Mouse (Mus musculus): ENCODE data around the gene Ap4b1. TPM values are rescaled to one million over a fixed set of nuclear protein-coding genes. Genes with fewer than 3 reads are reported as not detected.
"Not testable (repeated sequence)": the region's sequence is repeated elsewhere in the genome, so short reads cannot be mapped to it uniquely, and the experiment has no call there.

The Ap4b1 gene
- total RNA-seq (2021): 10 to 100 TPM; 13.4 to 15.5 TPM
- long read RNA-seq, experiment 1, transcript Ap4b1-201 (10 exons, 2,799 nt): major isoform, 10 of 13 reads
- long read RNA-seq, experiment 1, partial matches to known transcripts: 0 of 13 reads
- long read RNA-seq, experiment 1, other reads (novel, unspliced or antisense): 3 of 13 reads
- long read RNA-seq, experiment 2, transcript Ap4b1-201 (10 exons, 2,799 nt): major isoform, 26 of 40 reads
- long read RNA-seq, experiment 2, partial matches to known transcripts: 4 of 40 reads
- long read RNA-seq, experiment 2, other reads (novel, unspliced or antisense): 6 of 40 reads

- peak; percentile 88 to 90 for DNase-seq (ENCODE audit: low spot score in 2 of 2)
These were observed at the start of gene Ap4b1, which contains the start of the genes Dclre1b and Gm43064 for GRCm38 (mm10) chr3:103808891-103809798. TSS of gene Ap4b1 (plus strand) at chr3:103809520. TSS of gene Dclre1b (minus strand) at chr3:103809444. TSS of gene Gm43064 (plus strand) at chr3:103809573.

DNA sequence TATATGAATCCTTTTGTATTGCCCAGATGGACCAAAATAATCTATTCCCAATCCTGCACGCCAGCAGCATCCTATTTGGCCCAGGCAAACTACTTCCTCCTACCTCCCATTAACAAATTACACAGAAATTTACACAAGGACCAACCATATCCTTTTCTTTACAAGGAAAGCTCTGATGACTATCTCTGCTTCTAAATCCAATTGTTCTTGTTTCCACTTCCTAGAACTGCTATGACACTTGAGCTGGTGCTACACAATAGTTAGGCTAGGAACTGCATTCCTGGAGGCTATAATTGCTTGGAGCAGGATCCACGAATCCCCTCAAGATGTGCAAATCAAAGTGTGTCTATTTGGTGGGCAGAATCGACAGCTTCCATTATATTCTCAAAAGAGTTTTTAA lies 42.5 kb upstream of the Ap4b1 start:
- DNase-seq (ENCODE audit: low spot score in 2 of 2): no peak

DNA sequence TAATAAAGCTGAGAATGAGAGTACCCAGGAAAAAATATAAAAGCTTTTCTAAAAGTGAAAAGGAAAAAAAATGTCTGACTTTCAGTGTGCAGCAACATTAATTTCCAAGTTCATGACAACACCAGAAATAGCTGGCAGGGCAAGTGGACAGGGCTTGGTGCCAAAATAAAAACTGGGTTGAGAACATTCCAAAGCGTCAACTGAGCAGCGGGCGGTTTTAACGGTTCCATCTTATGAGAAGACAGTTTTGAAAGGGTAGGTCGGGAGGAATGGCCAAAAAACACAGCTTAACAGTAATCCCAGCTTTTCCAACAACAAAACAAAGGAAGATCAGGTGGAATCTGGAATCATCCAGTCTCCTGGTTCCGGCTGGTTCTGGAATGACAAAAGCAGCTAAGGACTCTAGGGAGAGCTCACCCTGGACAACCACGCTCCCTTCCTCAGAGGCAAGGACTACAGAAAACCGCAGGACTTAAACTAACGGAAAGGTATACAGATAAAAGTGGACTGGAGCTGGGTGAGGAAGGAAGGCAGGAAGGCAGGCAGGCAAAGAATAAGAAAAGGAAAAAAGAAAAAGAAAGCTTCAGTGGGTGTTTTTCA lies 37.7 kb upstream of the Ap4b1 start:
- peak; percentile 57 to 68 for DNase-seq (ENCODE audit: low spot score in 2 of 2)

DNA sequence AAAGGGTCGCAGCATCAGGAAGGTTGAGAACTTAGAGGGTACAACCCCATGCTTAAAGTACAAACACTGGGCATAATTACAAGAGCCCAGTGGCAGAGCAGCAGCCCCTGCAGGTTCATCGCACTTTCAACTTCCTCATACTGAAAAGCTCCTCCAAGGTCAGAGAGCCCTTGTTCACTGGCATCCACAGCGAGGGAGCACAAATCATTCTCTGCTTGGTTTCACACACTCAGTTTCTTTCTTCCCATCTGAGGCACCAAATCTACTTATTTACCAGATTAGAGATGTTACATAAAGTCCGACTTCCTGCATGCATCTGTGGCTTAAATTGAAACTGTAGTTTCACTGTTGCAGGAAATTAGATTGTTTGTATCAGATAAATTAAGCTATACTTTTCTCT lies 36.5 kb upstream of the Ap4b1 start:
- DNase-seq (ENCODE audit: low spot score in 2 of 2): no peak

GRCm38 (mm10) chr3:103773508-103773907 lies 35.8 kb upstream of the Ap4b1 start:
- no peak for DNase-seq (ENCODE audit: low spot score in 2 of 2)

DNA sequence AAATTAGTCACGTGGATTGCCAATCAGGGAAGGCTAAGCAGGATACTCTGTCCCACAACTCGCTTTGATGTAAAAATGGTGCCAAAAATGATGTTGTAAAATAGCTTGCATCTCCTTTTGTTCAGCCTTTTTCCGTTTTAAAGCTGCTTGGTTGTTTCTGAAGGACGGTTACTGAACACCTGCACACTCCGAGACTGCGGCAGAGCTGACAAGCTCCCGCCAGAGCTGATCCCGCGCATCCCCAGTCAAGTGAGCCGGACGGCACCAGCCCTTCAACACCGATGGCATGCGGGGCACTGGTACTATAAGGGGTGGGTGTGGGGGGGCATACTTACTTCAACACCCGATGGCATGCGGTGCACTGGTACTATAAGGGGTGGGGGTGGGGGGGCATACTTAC lies 35.3 kb upstream of the Ap4b1 start:
- no peak for DNase-seq (ENCODE audit: low spot score in 2 of 2)

DNA sequence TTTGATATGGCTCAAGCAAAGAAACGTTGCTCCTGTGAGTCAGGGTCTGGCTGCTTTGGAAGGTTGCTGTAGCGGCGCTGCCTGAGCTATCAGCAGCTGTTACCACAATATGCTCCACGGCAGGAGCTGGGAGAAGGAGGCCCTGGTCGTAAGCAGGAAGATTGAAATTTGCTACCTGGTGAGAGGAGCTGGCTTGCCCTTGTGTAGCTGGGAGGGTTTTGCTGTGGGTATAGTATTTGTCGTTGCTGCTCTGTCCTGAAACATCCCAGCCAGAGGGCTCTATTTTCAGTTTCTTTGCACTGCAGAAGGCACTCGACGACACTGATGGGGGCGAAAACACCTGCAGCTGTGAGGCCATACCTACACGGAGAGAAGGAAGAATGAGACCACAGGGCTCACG lies 31.4 kb upstream of the Ap4b1 start:
- DNase-seq (ENCODE audit: low spot score in 2 of 2): no peak

- DNase-seq (ENCODE audit: low spot score in 2 of 2): no peak
These were observed 30.7 kb upstream of the Ap4b1 start for GRCm38 (mm10) chr3:103778660-103779059.

- no peak for DNase-seq (ENCODE audit: low spot score in 2 of 2)
These were observed 30.1 kb upstream of the Ap4b1 start for GRCm38 (mm10) chr3:103779183-103779582.

- no peak for DNase-seq (ENCODE audit: low spot score in 2 of 2)
These were observed 29.0 kb upstream of the Ap4b1 start for GRCm38 (mm10) chr3:103780271-103780670.

- DNase-seq (ENCODE audit: low spot score in 2 of 2): no peak
These were observed 28.5 kb upstream of the Ap4b1 start for GRCm38 (mm10) chr3:103780777-103781176.

DNA sequence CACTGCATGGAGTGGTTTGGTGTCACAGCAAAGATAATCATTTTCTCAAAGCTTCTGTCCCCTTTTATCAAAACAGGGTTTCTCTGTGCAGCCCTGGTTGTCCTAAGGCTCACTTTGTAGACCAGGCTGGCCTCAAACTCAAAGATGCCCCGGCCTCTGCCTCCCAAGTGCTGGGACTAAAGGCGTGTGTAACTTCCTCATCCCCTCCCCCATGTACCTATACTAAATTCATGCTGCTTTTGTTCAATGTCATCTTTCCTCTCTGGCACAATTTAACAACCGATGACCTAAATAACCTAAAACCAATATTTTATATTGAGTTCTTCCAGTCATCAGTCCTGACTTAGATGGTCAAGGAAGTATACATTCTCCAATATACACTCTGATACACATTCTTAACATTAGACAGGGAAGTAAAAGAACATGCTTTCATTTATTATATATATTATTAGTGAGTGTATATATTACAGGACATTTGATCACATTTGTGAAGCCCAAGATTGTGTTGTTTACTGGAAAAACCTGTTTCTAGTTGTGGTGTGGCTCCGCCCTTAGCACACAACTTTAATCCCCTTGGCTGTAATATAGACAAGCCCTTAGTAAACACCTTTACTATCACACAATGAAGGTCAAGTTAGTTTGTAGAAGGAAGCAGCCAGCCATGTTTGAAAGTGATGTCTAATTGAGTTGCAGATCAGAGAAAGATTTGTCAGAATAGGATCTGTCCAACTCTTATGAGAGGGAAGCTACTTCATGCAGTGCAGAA lies 26.3 kb upstream of the Ap4b1 start:
- DNase-seq (ENCODE audit: low spot score in 2 of 2): no peak

- no peak for DNase-seq (ENCODE audit: low spot score in 2 of 2)
These were observed 22.1 kb upstream of the Ap4b1 start for GRCm38 (mm10) chr3:103787225-103787624.

- no peak for DNase-seq (ENCODE audit: low spot score in 2 of 2)
These were observed 20.2 kb upstream of the Ap4b1 start for GRCm38 (mm10) chr3:103789096-103789495.

- peak in 1 of 2 experiments; percentile 31 for DNase-seq (ENCODE audit: low spot score in 2 of 2)
These were observed 19.4 kb upstream of the Ap4b1 start for GRCm38 (mm10) chr3:103789891-103790345.

DNA sequence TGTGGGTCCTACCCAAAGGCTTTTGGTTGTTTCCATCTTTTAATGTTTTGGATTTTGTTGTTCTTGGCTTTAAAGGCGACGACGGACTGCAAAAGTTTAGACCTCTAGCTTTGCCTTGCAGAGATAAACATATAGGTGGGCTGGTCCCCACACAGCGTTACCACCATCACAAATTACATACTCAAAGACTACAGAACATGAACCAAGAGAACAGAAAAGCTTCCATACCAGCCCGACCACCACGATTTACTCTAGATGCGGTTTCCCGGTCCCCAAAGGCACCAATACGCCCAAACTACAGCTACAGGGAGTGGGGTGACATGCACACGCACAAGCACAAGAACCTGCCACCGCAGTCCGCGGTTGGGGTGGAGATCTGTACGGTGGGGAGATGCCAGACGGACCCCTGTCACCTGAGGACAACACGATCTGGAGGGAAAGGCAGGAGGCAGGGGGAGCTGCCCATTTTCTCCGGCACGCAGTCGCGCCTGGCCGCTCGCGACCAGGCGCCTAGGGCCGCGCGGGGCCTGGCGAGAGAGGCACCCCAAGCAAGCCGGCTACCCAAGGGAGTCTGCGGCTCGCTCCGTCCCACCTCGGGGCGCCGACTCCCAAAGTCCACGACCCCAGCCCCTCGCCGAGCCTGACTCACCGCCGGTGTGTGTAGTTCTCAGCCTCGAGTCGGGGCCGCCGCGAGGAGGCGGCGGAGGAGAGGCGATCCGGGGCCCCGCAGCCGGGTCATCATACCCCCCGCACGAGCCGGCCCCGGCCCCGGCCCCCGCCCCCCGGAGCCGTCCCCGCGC lies 18.8 kb upstream of the Ap4b1 start:
- no peak for DNase-seq (ENCODE audit: low spot score in 2 of 2)

DNA sequence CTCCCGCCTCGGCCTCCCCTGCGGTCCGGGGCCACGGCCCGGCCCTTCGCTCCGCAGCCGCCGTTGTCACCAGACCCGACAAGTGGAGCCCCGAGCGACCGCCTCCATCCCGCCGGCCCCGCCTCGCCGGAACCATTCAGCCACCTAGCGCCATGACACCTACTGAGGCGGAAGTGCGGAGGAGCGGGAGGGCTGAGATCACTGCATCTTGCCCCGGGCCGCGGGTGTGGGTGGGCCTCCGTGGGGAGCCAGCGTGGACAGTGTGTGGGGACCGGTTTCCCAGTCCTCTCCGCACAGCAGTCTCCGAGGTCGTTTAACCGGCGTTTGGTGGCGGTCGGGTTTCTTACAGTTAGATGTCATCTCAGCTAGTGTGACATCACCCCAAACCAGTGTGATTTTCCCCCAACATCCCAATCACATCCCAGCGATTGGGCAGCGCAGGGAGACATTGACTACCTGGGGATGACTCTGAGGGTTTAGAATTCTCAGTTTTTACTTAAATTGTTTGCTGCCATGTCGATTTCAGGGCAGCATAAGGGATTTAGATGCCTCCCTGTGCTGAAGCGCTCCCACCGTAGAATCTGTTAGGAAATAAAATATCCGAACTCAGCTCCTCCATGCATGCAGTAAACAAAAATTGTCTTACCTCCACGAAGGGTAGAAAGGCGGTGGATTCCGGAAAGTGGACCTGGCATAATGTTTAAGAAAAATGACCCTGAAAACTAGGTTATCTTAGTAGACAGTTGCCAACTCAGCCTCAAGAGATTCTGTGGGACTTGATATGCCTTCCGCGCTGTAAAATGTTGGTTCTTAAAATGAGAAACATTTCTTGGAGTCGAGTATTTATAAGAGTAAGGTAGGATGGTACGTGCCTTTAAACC lies 17.9 kb upstream of the Ap4b1 start, which contains the start of gene Hipk1:
Gene Hipk1, minus strand, starts transcription at position 334 of the 881 bp plus-strand sequence.
- DNase-seq (ENCODE audit: low spot score in 2 of 2): peak; percentile 91

DNA sequence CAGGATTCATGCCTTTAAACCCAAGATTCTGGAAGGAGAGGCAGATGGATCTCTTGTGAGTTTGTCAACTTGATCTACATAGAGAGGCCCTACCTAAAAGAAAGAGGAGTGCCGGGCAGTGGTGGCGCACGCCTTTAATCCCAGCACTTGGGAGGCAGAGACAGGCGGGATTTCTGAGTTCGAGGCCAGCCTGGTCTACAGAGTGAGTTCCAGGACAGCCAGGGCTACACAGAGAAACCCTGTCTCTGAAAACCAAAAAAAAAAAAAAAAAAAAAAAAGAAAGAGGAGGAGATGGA lies 17.3 kb upstream of the Ap4b1 start:
- DNase-seq (ENCODE audit: low spot score in 2 of 2): not testable (repeated sequence)

GRCm38 (mm10) chr3:103792566-103792965 lies 16.8 kb upstream of the Ap4b1 start:
- no peak for DNase-seq (ENCODE audit: low spot score in 2 of 2)

Data from adrenal gland, adult 18-20 months (tissue).